Mouse (Mus musculus): ENCODE measurements around the gene Gsg1.

GRCm38 (mm10) chr6:135223786-135224416 lies 30.2 kb downstream of the Gsg1 start:
- TF ChIP-seq CTCF (IDR thresholded peaks at IDR 0.05; ENCODE audit: low read depth, low read length), result no peak
- no peak for TF ChIP-seq GATA1 (IDR thresholded peaks at IDR 0.05; ENCODE audit: borderline replicate concordance, low read length)
- no peak for TF ChIP-seq TAL1 (conservative IDR thresholded peaks at IDR 0.05; ENCODE audit: low read depth, low read length)
- TF ChIP-seq POLR2AphosphoS5 (IDR thresholded peaks at IDR 0.05; ENCODE audit: insufficient replicate concordance, low read depth, low read length), result no peak
